Mouse (Mus musculus): Measurements from ENCODE around the gene Epha3. TPM values are rescaled to one million over a fixed set of nuclear protein-coding genes. Genes with fewer than 3 reads are reported as not detected.

Gene Epha3
- polyA plus RNA-seq, 1 experiment from 2014 or later = 6.4 TPM

- DNase-seq (ENCODE audit: low spot score) (no peak), ATAC-seq (ENCODE audit: low FRiP score, low TSS enrichment) (no peak)
- no peak overlapping the region for H3K27ac ChIP-seq (replicated peaks)
- no peaks in the 10 kb centered on the region for H3K9me3 ChIP-seq (ENCODE audit: control insufficient read depth, low read length)
- no peak overlapping the region for H3K4me3 ChIP-seq (ENCODE audit: low read depth, low read length)
- H3K36me3 ChIP-seq (ENCODE audit: control insufficient read depth, insufficient read depth, low read length) = no peaks in the 10 kb centered on the region
- H3K9ac ChIP-seq (ENCODE audit: low read length) = no peak overlapping the region
- no peaks in the 10 kb centered on the region for H3K4me1 ChIP-seq (replicated peaks; ENCODE audit: control insufficient read depth, insufficient read depth)
- 48% methylated on average over 2 of the region's 2 CpGs for WGBS
- no peak for TF ChIP-seq CTCF (IDR thresholded peaks at IDR 0.05; ENCODE audit: low read depth)
- no peak for TF ChIP-seq EP300 (optimal IDR thresholded peaks at IDR 0.05)
- H3K4me2 ChIP-seq (replicated peaks; ENCODE audit: low read depth) = no peak overlapping the region
- H3K27me3 ChIP-seq (ENCODE audit: control insufficient read depth, insufficient read depth, low read length) = no peaks in the 10 kb centered on the region
Measured at GRCm38 (mm10) chr16:63760112-63760511, 103.9 kb downstream of the Epha3 start.

- no peaks in the 10 kb centered on the region for H3K9me3 ChIP-seq (ENCODE audit: control insufficient read depth, low read length)
- no peaks in the 10 kb centered on the region for H3K27me3 ChIP-seq (ENCODE audit: control insufficient read depth, insufficient read depth, low read length)
- no peaks in the 10 kb centered on the region for H3K4me1 ChIP-seq (replicated peaks; ENCODE audit: control insufficient read depth, insufficient read depth)
- ATAC-seq (ENCODE audit: low FRiP score, low TSS enrichment) (no peak), DNase-seq (ENCODE audit: low spot score) (no peak)
- H3K36me3 ChIP-seq (ENCODE audit: control insufficient read depth, insufficient read depth, low read length) = no peaks in the 10 kb centered on the region
- H3K9ac ChIP-seq (ENCODE audit: low read length) = no peak overlapping the region
- no peak overlapping the region for H3K4me3 ChIP-seq (ENCODE audit: low read depth, low read length)
- no peak for TF ChIP-seq EP300 (optimal IDR thresholded peaks at IDR 0.05)
- H3K4me2 ChIP-seq (replicated peaks; ENCODE audit: low read depth) = no peak overlapping the region
- H3K27ac ChIP-seq (replicated peaks) = no peak overlapping the region
- 25% methylated on average over 3 of the region's 3 CpGs for WGBS
Measured at GRCm38 (mm10) chr16:63753052-63753451, 110.9 kb downstream of the Epha3 start.

GRCm38 (mm10) chr16:63747817-63748216 lies 116.2 kb downstream of the Epha3 start:
- no peaks in the 10 kb centered on the region for H3K4me1 ChIP-seq (replicated peaks; ENCODE audit: control insufficient read depth, insufficient read depth)
- no peak for DNase-seq (ENCODE audit: low spot score)
- H3K9ac ChIP-seq (ENCODE audit: low read length) = no peak overlapping the region
- WGBS = 66% methylated on average over 2 of the region's 2 CpGs
- H3K4me2 ChIP-seq (replicated peaks; ENCODE audit: low read depth) = no peak overlapping the region
- no peaks in the 10 kb centered on the region for H3K9me3 ChIP-seq (ENCODE audit: control insufficient read depth, low read length)
- H3K36me3 ChIP-seq (ENCODE audit: control insufficient read depth, insufficient read depth, low read length) = no peaks in the 10 kb centered on the region
- no peaks in the 10 kb centered on the region for H3K27me3 ChIP-seq (ENCODE audit: control insufficient read depth, insufficient read depth, low read length)
- no peak overlapping the region for H3K4me3 ChIP-seq (ENCODE audit: low read depth, low read length)
- ATAC-seq (ENCODE audit: low FRiP score, low TSS enrichment) = no peak
- TF ChIP-seq CTCF (IDR thresholded peaks at IDR 0.05; ENCODE audit: low read depth) = no peak
- TF ChIP-seq EP300 (optimal IDR thresholded peaks at IDR 0.05) = no peak
- no peak overlapping the region for H3K27ac ChIP-seq (replicated peaks)

DNA sequence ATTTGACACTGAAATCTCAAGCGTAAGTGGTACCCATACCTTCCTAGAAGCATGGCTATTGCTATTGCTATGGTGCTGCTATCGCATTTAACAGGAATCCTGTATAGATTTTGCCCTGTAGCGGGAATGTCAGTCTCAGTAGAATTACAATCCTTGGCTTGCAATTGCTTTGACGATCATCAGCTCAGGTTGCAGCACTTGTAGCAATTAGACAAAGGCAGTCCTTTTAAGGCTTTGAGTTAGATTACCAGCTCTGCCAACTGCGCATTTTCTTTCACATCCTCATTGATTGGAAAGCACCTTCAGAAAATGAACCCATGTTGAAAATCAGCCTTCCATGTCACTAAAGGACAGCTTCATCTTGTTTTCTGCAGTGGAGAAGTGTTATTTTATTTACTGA lies 118.5 kb downstream of the Epha3 start:
- no peak for TF ChIP-seq CTCF (IDR thresholded peaks at IDR 0.05; ENCODE audit: low read depth)
- ATAC-seq (ENCODE audit: low FRiP score, low TSS enrichment) = no peak
- Histone ChIP-seq H3K4me1 (replicated peaks; ENCODE audit: control insufficient read depth, insufficient read depth) (no peaks in the 10 kb centered on the region), H3K36me3 (ENCODE audit: control insufficient read depth, insufficient read depth, low read length) (no peaks in the 10 kb centered on the region), H3K9me3 (ENCODE audit: control insufficient read depth, low read length) (no peaks in the 10 kb centered on the region), H3K9ac (ENCODE audit: low read length) (no peak overlapping the region), H3K27me3 (ENCODE audit: control insufficient read depth, insufficient read depth, low read length) (no peaks in the 10 kb centered on the region), H3K4me2 (replicated peaks; ENCODE audit: low read depth) (no peak overlapping the region), H3K4me3 (ENCODE audit: low read depth, low read length) (no peak overlapping the region), H3K27ac (replicated peaks) (no peak overlapping the region)
- no peak for DNase-seq (ENCODE audit: low spot score)
- 84% methylated on average over 5 of the region's 5 CpGs for whole genome bisulfite sequencing

GRCm38 (mm10) chr16:63743208-63743854 lies 120.6 kb downstream of the Epha3 start:
- no peak overlapping the region for H3K4me2 ChIP-seq (replicated peaks; ENCODE audit: low read depth)
- H3K27ac ChIP-seq (replicated peaks) = no peak overlapping the region
- ATAC-seq (ENCODE audit: low FRiP score, low TSS enrichment) = no peak
- no peaks in the 10 kb centered on the region for H3K4me1 ChIP-seq (replicated peaks; ENCODE audit: control insufficient read depth, insufficient read depth)
- no peak overlapping the region for H3K9ac ChIP-seq (ENCODE audit: low read length)
- H3K9me3 ChIP-seq (ENCODE audit: control insufficient read depth, low read length) = no peaks in the 10 kb centered on the region
- 65% methylated on average over 9 of the region's 9 CpGs for WGBS
- H3K4me3 ChIP-seq (ENCODE audit: low read depth, low read length) = no peak overlapping the region
- TF ChIP-seq EP300 (optimal IDR thresholded peaks at IDR 0.05) (no peak), CTCF (IDR thresholded peaks at IDR 0.05; ENCODE audit: low read depth) (no peak)
- no peaks in the 10 kb centered on the region for H3K36me3 ChIP-seq (ENCODE audit: control insufficient read depth, insufficient read depth, low read length)
- DNase-seq (ENCODE audit: low spot score) = no peak
- no peaks in the 10 kb centered on the region for H3K27me3 ChIP-seq (ENCODE audit: control insufficient read depth, insufficient read depth, low read length)

GRCm38 (mm10) chr16:63719235-63719634 lies 144.7 kb downstream of the Epha3 start:
- Histone ChIP-seq H3K4me2 (replicated peaks; ENCODE audit: low read depth) (no peak overlapping the region), H3K4me3 (ENCODE audit: low read depth, low read length) (no peak overlapping the region), H3K4me1 (replicated peaks; ENCODE audit: control insufficient read depth, insufficient read depth) (no peaks in the 10 kb centered on the region), H3K36me3 (ENCODE audit: control insufficient read depth, insufficient read depth, low read length) (no peaks in the 10 kb centered on the region), H3K27me3 (ENCODE audit: control insufficient read depth, insufficient read depth, low read length) (no peaks in the 10 kb centered on the region), H3K9ac (ENCODE audit: low read length) (no peak overlapping the region), H3K27ac (replicated peaks) (no peak overlapping the region), H3K9me3 (ENCODE audit: control insufficient read depth, low read length) (no peaks in the 10 kb centered on the region)
- DNase-seq (ENCODE audit: low spot score) (no peak), ATAC-seq (ENCODE audit: low FRiP score, low TSS enrichment) (no peak)
- WGBS = 77% methylated on average over 1 of the region's 1 CpGs
- TF ChIP-seq CTCF (IDR thresholded peaks at IDR 0.05; ENCODE audit: low read depth) = no peak
- TF ChIP-seq EP300 (optimal IDR thresholded peaks at IDR 0.05) = no peak

Measured in stomach, postnatal 0 days (tissue).